Mouse (Mus musculus): ENCODE results near the gene Nudt4.
A peak's percentile ranks its signal among the peaks of the same experiment; 100 is the strongest.

The Nudt4 gene

DNA sequence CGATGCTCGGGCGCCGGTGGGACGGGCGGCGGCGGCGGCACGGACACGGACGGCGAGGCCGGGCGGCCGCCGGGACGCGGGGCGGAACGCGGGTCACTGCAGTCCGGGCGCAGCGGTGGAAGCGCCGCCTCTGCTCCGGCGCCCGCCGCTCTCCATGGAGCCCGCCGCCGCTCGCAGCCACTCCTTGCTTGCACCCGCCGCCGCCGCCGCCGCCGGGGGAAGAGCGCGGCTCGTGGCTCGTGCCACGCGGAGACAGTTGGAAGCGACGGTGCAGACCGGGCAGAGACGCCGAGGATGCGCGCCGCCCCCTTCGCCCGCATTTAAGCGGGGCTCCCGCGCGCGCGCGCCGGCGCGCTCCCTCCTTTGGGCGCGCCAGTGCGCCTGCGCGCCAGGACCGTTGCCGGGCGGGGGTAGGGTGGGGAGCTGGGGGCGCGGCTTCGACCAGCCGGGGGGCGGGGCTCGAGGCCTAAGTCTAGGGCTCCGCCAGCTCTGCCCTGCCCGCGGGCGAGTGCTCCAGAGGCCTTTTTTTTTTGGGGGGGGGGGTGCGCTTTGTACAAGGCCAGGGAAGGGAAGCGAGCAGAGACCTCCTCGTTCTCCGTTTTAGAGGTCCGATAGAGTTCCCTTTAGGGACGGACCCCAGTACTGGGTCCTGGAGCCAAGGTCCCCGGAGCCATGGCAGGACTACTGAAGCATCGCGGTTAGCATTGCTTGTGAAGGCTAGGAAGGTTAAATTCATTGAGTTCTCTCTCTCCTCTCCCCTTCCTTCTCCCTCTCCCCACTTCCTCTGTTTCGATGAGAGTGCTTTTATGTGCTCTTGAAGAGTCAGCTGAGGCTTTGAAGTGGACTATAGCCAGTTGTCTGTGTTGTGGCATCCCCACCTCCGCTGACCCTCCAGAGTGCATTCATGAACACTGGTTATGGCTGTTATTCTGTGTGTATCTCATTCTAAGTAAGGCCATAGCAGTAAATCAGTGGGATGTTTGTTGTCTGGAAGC, at the start of gene Nudt4:
Gene Nudt4, minus strand, starts transcription at position 296 of the 995 bp plus-strand sequence.
- peak; percentile 71 for DNase-seq

DNA sequence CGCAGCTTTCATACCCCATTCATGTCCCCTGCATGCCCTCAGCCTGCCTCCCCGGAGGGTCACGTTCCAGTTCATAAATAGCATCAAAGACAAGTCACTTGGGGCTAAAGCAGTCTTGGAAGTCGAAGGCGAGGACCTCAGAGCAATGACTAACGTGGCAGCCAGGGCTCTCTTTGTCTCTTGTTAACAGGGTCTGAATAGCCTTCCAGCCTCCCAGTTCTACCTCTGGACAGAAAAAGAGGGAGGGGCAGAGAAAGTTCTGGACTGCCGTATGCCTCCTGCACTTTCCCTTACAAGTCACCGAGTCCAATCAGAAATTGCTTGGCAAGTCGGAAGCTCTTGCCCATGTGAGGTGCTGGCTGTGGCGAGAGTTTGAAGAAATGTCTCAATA, 47.4 kb upstream of the Nudt4 start:
- peak; percentile 42 for DNase-seq

DNA sequence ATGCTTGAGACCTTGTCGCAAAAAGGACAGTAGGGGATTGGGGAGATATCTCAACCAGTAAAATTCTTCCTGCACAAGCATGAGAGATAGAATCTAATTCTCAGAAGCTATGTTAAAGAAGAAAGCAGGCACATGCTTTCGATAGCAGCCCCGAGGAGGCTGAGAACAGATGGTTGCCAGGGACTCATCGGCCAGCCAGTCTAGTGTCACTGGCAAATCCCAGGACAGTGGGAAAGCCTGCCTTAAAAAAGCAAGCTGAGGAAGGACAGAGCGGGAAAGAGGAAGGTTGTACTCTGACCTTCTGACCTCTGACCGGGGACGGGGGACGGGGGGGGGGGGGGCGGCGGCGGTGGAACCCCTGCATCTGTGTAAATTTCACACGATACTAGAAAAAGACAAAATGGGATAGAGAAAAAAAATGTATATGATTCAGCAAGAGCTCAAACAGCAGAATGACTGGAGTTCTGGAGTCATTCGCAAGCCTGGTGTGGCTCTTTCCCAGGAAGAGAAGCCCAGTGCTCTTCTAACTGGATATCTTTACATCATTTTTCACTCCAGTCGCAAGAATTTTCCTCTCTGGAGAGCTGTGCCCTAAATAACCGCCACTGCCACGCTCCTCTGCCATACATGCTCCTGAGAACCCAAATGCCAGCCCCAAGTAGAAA, 46.9 kb upstream of the Nudt4 start:
- DNase-seq: no peak

DNA sequence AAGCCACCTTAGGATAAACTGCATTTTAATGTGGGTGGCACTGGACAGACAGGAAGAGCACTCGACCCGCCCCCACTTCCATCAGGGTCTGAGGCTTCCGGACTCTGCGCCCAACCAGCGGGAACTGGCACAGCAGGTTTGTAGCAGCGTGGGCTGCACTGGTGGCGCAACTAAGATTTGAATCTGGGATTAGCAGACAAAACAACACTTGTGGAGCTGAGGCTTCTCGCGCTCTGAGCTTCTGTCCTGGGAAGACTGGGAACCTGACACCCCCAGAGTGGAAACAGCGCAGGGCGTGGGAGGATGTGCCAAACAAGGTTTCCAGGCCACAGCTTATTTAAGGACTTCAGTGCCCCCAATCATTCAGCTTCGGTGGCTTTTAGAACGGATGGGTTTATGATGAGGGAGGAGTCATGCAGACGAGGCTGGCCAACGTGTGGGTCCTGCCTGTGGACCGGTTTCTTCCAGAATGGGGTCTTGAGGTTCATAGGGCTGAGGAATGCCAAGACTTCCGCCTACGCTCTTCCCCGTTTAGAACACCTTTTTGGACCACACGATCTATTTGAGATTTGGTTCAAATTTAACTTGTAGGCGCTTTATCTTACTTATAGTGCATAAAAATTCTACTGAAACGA, 41.1 kb upstream of the Nudt4 start:
- no peak for DNase-seq

DNA sequence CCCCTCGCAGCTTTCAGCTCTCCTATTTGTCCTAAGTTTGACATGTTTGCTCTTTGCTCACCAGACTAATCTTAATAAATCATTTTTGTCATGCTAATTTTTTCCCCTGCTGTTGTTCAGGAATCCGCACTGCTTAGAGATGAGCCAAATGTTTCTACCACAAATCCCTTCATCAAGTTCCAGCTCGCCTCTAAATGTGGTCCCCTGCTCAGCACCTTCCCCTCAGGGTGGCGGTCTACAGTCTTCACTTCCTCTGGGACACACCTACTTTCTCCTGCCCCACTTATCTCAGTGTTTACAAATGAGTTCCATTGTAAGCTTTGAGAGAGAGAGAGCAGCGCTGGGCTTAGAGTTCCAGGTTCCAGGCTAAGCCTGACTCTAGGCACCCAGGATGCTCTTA, 36.6 kb upstream of the Nudt4 start:
- DNase-seq: no peak

DNA sequence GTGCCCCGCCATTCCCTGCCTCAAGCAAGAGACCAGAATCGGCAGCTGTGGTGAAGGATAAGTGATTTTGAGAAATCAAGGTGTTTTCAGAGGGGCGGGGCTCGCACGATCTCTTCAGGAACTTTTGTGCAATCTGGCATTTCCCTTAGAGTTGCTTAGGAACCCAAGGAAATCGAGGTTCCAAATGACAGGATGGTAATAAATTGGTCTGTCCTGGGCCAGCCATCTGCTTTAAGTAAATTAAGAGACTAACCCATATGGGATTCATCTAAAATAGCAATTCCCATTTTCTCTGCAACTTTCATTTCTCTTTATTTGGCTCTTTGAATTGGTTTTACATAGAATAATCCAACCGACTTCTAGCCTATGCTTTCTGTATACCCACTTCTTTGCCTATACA, 35.8 kb upstream of the Nudt4 start:
- DNase-seq: no peak

DNA sequence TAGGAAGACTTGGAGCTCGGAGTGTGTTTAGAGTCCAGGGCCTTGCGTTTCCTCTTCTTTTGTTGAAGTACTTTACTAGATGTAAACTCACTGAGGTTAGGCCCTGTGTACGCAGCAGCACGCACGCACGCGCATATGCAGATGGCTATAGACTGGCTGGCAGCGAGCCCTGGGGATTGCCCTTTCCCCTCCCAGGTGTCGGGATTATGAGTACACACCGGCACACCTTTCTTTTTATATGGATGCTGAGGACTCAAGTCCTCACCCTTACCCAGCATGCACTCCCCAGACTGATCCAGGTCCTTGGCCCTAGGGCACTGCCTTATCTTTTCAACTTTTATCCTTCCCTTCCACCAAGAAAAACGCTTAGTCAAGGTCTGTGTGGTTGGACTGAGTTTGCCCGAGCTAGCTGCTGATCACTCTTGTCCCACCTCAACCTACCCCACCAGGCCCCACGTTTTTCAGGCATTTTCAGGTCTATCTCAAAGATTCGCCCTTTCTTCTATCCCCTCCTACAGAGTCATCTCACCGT, 34.2 kb upstream of the Nudt4 start:
- no peak for DNase-seq

DNA sequence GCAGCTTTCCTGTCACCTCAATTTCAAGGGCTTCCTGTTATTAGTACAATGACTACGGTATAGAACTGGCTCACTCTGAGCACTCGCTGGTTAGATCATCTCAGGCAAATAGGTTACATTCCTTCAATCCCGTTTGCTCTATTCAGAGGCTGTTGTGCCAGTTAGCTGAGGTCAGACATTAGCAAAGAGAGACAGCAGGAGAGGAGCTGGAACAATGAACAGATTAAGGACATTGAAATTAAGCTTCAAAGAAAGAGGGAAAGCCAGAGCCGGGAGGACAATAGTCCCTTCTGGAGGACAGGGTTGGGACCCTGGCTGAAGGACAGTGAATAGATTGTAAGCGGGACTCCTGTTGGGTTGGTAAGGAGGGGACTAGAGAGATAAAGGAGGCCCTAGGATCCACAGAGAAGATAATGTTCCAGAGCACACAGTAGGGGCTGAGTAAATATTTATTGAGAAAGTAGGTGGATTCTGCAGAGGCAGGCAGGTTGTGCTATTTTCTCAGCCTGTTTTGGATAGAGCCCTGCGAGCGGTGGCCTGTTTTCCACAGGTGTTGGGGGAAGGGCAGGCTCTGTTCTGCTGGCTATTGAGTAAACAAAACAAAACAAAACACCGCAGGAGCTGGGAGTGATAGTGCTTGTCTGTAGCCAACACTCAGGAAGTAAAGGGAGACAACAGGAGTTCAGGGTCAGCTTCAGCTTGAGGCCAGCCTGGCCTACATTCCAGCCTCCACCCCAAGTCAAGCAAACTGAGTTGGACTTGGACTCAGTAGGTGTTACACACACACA, 32.1 kb upstream of the Nudt4 start:
- no peak for DNase-seq

DNA sequence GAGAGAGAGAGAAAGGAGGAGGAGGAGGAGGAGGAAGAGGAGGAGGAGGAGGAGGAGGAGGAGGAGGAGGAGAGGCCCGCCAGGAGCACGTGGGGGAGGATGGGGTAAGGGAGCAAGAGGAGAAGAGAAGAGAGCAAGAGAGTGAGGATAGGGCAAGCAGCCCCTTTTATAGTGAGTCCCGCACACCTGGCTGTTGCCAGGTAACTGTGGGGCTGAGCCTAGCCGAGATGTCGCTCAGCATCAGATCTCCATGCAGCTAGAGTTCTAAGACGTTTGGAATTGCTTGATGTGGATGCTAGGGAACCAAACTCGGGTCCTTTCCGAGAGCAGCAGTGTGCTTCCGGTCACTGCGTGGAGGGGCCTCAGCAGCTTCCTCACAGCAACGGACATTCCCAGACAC, 30.5 kb upstream of the Nudt4 start:
- DNase-seq: no peak

DNA sequence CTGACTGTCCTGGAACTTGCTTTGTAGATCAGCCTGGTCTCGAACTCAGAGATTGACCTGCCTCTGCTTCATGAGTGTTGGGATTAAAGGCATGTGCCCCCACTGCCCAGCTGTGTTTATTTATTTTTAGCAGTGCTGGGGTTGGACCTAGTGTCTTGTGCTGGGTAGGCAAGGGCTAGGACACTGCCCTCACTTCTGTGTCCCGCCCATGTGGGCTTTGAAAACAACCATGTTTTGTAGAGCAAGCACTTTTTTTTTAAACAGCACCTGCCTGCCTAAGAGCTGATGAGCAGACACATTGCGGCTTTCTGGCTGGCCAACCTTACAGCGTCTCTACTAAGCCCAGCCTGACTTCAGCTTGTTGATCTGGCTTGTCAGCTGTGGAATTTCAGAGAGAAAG, 27.3 kb upstream of the Nudt4 start:
- DNase-seq: peak; percentile 48

DNA sequence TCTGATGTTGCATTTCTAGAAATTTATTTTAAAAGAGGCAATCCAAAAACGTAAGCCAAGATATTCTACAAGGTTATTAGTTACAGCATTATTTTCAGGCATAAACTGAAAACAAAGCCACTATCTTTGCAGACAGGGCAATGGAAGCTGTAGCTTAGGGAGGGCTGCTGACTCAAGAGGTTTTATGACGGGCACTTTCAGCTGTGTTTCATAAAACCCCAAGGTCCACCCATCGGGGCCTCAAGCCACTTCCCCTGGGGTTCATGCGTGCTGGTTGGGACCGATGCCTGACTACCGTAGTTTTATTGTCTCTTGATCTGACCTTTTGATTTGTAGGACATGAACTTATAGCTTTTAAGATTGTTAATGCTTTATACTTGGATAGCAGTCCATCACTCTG, 26.2 kb upstream of the Nudt4 start:
- DNase-seq: no peak

DNA sequence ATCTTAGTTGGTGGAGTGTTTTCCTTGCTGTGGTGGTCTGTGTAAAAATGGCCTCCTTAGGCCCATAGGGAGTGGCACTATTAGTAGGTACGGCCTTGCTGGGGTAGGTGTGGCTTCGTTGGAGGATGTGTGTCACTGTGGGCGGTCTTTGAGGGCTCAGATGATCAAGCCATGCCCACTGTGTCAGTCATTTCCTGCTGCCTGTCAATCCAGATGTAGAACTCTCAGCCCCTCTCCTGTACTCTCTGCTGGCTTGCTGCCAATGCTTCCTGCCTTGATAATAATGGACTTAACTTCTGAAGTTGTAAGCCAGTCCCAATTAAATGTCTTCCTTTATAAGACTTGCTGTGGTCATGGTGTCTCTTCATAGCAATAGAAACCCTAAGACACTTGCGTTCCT, 25.2 kb upstream of the Nudt4 start:
- no peak for DNase-seq

DNA sequence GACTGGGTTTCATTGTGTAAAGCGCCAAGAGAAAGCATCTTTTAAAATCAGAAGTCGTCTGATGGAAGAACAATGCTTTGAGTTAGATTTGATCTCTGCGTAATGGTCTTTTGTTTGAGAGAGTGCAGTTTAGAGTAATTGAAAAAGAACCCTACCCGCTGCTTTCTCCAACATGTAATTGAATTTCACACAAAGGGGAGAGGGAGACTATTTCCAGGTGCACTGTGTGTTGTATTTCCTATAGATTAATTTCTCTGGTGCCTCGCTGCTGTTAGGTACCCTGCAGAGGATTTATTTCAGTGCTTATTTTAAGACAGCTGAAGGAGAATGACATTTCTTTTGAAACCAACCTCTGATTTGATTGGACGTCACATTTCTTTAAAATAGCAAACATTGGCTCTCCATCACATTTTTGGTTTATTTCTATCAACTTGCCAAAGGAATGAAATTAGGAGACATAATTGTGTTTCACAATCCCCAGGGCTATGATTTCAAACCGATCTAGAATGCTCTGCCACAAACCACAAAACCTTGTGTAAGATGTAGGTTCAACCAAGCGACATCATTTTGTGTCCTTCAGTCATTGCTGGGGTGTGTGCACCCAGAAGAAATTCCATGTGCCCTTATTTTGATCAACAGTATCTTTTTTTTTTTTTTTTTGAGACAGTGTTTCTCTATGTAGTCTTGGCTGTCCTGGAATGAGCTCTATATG, 23.7 kb upstream of the Nudt4 start:
- no peak for DNase-seq

DNA sequence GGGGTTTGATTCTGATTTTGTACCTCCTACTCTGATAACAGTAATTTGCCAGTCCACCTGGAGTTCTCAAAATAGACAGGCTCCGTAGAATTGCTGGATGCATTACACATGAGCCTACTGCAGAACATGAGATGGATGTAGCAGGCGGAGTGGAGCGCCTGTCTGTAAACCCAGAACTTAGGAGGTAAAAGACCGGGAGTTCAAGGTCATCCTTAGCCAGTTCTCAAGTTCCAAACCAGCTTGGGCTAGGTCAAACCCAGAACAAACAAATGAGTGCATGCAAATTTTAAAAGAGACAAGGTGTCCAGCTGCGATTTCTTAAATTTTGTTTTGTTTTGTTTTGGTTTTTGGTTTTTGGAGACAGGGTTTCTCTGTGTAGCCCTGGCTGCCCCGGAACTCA, 21.6 kb upstream of the Nudt4 start:
- DNase-seq: no peak

DNA sequence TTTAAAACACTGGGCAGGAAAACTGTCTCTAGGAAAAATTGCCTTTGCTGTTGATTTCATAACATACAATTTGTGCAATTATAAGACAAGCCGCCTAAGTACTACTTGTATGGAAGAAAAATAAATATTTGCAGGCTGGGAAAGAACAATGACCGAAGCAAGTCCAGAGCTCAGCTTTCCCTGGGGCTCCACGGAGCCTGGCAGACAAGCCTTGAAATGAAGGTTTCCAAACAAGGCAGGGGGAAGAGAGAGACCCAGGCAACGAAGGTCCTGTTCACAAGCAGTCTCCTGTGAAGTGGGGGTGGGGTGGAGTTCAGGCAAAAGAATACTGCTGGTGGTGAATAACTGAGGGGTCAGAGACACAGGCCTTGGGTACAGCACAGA, 13.6 kb upstream of the Nudt4 start:
- DNase-seq: no peak

DNA sequence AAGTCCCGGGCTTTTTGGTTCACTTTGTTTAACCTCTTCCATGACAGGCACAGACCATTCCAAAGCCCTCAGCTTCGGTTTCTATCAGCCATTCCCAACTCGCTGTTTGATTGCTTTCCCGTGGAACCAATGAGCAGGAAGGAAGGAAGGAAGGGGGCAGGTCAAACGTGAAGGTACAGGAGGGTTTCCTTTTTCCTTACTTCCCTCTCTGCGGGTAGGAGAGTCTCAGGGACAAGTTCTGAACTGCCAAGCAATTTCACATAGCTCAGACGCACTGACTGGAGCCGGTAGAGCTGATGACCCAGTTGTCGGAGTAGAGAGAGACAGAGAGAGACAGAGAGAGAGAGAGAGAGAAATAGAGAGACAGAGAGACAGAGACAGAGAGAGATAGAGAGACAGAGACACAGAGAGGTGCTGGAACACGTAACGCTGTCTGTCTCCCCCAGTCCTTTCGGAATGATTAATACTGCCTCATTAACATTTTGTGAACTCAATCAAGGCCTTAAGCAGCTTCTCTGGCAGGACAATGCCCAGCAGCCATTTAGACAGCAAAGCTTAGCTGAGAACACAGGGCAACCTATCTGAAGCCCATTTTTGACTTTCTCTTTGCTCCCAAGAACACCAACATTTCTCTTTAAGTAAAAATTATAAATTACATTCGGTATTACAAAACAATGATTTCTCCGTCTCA, 13.1 kb upstream of the Nudt4 start:
- peak; percentile 47 for DNase-seq

DNA sequence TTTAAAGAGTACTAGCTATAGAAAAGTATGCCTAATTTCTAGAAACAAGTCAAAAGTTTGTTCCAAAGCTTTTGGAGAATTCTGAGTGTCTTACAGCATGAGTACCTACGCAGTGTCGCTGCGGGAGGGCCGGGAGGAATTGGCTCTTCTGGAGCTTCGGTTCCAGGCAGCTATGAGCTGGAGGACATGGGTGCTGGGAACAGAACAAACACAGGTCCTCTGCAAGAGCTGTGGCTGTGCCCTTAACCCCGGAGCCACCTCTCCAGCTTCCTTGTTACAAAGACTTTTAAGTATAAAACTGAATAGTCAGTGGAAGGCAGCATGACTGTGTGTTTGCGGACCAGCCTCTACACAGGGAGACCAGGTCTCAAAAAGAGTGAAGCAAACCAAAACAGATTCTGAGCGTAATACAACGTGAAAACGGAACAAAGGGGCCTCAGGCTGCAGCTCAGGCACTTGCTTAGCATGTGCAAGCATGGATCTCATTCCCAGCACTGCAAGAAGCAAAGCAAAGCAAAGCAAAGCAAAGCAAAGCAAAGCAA, 12.0 kb upstream of the Nudt4 start:
- no peak for DNase-seq

DNA sequence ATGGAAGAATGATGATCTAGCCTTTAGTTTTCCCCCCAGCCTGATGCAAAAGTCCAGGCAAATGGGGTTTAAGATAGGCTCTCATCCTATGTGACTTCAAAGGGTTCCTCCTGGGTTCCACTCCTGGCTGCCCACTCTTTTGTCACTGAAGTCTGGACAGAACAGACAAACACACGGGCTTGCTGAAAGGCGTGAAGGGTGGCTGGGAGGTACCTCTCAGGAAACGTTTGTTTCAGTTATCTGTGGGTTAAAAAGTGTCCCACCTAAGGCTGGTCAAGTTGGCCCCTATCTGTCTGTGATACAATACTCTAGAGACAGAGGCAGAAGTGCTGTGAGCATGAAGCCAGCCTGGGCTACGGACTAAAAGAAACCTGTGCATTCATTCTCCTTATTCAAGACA, 11.0 kb upstream of the Nudt4 start:
- DNase-seq: no peak

DNA sequence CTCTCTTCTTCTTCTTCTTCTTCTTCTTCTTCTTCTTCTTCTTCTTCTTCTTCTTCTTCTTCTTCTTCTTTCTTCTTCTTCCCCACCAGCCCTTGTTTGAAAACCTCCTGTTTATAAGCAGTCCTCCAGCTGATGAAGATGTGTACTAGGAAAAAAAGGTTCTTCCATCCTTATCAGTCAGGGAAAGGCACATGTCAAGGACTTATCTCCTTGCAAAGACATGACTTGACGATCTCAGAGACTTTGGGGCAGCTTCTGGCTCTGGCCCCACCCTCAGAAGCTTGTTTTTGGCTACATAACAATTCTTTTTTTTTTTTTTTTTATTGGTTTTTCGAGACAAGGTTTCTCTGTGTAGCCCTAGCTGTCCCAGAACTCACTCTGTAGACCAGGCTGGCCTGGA, 5.5 kb upstream of the Nudt4 start:
- DNase-seq: no peak

DNA sequence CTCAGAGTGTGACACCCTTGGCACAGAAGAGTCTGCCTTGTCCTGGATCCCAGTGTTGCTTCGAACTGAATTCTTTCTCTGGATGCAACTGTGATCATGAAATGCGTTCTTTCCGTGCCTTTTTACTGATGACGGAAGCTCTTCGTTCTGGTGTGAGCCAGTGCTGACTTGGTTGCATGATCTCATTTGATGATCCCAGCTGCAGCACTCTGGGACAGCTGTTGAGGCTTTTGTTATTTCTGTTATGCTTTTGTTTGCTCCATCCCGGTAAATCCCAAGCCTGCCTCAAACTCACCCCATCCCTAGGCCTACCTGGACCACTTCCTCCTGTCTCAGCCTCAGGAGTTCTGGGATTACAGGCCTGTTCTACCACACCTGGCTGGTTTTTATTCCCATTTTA, 4.1 kb upstream of the Nudt4 start:
- no peak for DNase-seq

DNA sequence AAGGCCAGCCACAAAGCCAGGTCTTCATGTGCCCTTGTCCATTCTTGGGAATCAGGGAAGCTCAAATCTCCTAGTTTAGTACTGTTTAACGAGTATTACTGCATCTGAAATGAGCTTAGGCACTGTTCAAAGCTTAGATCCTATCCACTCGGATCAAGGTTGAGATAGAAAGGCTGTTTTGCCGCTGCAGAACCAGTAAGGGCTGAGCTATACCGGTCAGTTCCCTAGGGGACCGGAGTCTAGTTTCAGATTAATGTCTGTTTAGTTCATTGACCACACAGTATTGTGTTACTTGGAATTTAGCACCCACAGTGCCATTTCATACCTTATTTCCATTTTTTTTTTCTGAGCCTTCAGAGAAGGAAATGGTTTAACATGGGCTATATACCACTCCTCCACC, 3.6 kb upstream of the Nudt4 start:
- DNase-seq: peak; percentile 48

Measured in kidney, adult 11 months (tissue).